Mouse (Mus musculus): ENCODE measurements around the gene Prim1.

- no peak for TF ChIP-seq CTCF (IDR thresholded peaks at IDR 0.05; ENCODE audit: low read depth, low read length)
- no peak for TF ChIP-seq POLR2A (IDR thresholded peaks at IDR 0.05; ENCODE audit: insufficient read depth, low read length)
- TF ChIP-seq EP300 (IDR thresholded peaks at IDR 0.05; ENCODE audit: insufficient read depth, low read depth, low read length) = no peak
These were observed 24.9 kb downstream of the Prim1 start for GRCm38 (mm10) chr10:128039858-128040257.
